Mouse (Mus musculus) hindbrain, embryonic 11.5 days (tissue): ENCODE results near the gene Kbtbd4. TPM values are rescaled to one million over a fixed set of nuclear protein-coding genes. Genes with fewer than 3 reads are reported as not detected.
"Not testable (repeated sequence)": the region's sequence is repeated elsewhere in the genome, so short reads cannot be mapped to it uniquely, and the experiment has no call there.

Experiments
- ATAC-seq: fragments of 200-750 bp; cut with Nextera tagmentation; 2 replicates; pipeline ENCODE4 v1.8.0; 2017; ENCODE audit warnings: mild to moderate bottlenecking, moderate TSS enrichment, moderate library complexity; ENCODE audit not compliant: low FRiP score
- DNase-seq: peaks from one replicate; pipeline ENCODE4 v3.0.0-alpha.2; 2015; ENCODE audit warnings: low spot score
- H3K27ac ChIP-seq: fragments of 300-500 bp; sonication (generic); 2 replicates; pipeline ENCODE4 v1.5.1; 2014; ENCODE audit warnings: mild to moderate bottlenecking, low read depth, low read length
- H3K27me3 ChIP-seq: fragments of 300-500 bp; sonication (generic); 2 replicates; pipeline ENCODE4 v1.6.1; 2014; ENCODE audit warnings: mild to moderate bottlenecking, low read length, moderate library complexity, mixed read lengths; ENCODE audit not compliant: control insufficient read depth, insufficient read depth
- H3K36me3 ChIP-seq: fragments of 300-500 bp; sonication (generic); 2 replicates; pipeline ENCODE4 v1.6.1; 2014; ENCODE audit warnings: mild to moderate bottlenecking, low read length, moderate library complexity, mixed read lengths; ENCODE audit not compliant: control insufficient read depth, insufficient read depth
- H3K4me1 ChIP-seq: fragments of 300-500 bp; sonication (generic); replicated peaks from 2 replicates; pipeline ENCODE4 v1.6.1; 2014; ENCODE audit warnings: low read length, mixed read lengths; ENCODE audit not compliant: control insufficient read depth, insufficient read depth
- H3K4me2 ChIP-seq: fragments of 300-500 bp; sonication (generic); replicated peaks from 2 replicates; pipeline ENCODE4 v1.6.1; 2014; ENCODE audit warnings: mild to moderate bottlenecking, low read depth, low read length
- H3K4me3 ChIP-seq: fragments of 300-500 bp; sonication (generic); 2 replicates; pipeline ENCODE4 v1.5.1; 2014; ENCODE audit warnings: low read depth, low read length
- H3K9ac ChIP-seq: fragments of 300-500 bp; sonication (generic); 2 replicates; pipeline ENCODE4 v1.6.1; 2014; ENCODE audit warnings: low read depth, low read length
- H3K9me3 ChIP-seq: fragments of 300-500 bp; sonication (generic); 2 replicates; pipeline ENCODE4 v1.6.1; 2016; ENCODE audit warnings: low read length; ENCODE audit not compliant: control insufficient read depth
- WGBS: fragments of 180-500 bp; shearing (Covaris S2); extraction: QIAGEN DNeasy Blood & Tissue Kit; methylation state at CpG from one replicate; pipeline ENCODE4 v1.1.7; 2014; 5-methylcytosine and 5-hydroxymethylcytosine counted together
- polyA plus RNA-seq: library from polyadenylated mRNA; unstranded; fragments of >200 nt; fragmentation: Nextera tagmentation; extraction: Ambion mirVana; gene quantifications from 2 replicates; pipeline ENCODE4 v1.2.1, GENCODE M21; 2014

Gene Kbtbd4
- polyA plus RNA-seq, 1 experiment from 2014 or later: 46.0 TPM

DNA sequence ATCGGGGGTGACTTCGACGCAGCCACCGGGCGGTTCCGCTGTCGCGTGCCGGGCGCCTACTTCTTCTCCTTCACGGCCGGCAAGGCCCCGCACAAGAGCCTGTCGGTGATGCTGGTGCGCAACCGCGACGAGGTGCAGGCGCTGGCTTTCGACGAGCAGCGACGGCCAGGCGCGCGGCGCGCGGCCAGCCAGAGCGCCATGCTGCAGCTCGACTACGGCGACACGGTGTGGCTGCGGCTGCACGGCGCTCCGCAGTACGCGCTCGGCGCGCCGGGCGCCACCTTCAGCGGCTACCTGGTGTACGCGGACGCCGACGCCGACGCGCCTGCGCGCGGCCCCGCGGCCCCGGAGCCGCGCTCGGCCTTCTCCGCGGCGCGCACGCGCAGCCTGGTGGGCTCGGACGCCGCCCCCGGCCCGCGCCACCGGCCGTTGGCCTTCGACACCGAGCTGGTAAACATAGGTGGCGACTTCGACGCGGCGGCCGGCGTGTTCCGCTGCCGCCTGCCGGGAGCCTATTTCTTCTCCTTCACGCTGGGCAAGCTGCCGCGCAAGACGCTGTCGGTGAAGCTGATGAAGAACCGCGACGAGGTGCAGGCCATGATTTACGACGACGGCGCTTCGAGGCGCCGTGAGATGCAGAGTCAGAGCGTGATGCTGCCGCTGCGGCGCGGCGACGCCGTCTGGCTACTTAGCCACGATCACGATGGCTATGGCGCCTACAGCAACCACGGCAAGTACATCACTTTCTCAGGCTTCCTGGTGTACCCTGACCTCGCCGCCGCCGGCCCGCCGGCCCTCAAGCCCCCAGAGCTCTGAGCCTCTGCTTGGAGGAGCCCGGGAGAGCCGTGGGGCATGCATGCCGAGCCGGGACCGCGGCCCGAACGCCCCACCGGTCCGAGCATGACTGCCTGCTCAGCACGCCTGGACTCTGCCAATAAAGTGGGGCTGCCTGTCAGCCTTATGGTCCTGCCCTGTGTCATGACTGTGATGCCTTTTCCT is 14.7 kb upstream of the Kbtbd4 start:
- peaks cover 4% of the 10 kb centered on the region; the same call in 1 of the 2 replicates for H3K36me3 ChIP-seq
- H3K4me1 ChIP-seq: 0 out of 2 replicates have a peak, but pooled peaks cover 4% of the 10 kb centered on the region
- peak; percentile 60 for ATAC-seq
- peak; percentile 70 for DNase-seq
- peak overlapping the region; percentile 40 for H3K4me3 ChIP-seq
- 6% methylated on average over 118 of the region's 133 CpGs for WGBS
- peaks cover 54% of the 10 kb centered on the region for H3K27me3 ChIP-seq
- peak overlapping the region; percentile 57 for H3K4me2 ChIP-seq
- no peak overlapping the region for H3K27ac ChIP-seq
- H3K9ac ChIP-seq: peak overlapping the region; percentile 50
- no peaks in the 10 kb centered on the region for H3K9me3 ChIP-seq

DNA sequence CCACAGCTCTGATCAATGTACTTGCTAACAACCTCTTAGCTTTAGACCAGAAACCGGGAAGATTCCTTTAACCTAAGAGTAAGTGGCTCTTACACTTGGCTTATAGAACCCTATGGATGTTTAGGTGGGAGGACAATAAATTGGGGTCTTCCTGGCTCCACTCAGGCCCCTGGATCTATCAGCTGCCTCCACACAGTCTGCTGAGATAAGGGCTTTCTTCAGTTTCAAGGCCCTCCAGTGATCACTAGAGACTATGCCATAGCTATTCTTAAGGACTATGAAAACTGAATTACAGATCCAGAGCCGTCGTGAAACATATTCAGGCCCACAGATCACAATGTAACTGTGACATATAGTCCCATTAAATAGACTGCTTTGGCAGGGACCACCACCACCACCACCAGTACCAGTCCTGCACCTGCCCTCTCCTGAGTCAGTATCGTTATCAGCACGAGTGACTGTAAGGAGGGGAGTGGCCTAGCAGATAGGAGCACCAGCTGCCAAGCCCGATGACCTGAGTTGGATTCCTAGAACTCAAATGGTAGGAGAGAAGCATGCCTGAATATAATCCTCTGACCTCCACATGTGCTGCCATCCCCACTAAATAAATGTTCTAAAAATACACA is 10.8 kb upstream of the Kbtbd4 start:
- Histone ChIP-seq H3K9me3 (no peaks in the 10 kb centered on the region), H3K36me3 (peaks cover 7% of the 10 kb centered on the region; the same call in 1 of the 2 replicates)

DNA sequence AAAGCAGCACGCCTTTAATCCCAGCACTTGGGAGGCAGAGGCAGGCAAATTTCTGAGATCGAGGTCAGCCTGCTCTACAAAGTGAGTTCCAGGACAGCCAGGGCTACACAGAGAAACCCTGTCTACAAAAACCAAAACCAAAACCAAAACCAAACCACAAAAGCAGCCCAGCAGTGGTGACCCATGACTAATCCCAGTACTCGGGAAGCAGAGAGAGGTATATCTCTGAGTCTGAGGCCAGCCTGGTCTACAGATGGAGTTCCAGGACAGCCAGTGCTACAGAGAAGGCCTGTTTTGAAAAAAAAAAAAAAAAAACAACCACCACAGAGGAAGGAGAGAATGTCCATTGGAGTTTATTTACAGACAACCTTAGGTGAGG is 10.3 kb upstream of the Kbtbd4 start:
- H3K4me2 ChIP-seq, H3K36me3 ChIP-seq, H3K4me3 ChIP-seq, H3K4me1 ChIP-seq, ATAC-seq, H3K27ac ChIP-seq, DNase-seq, H3K9me3 ChIP-seq, H3K9ac ChIP-seq: not testable (repeated sequence)
- H3K27me3 ChIP-seq: peaks cover 16% of the 10 kb centered on the region
- WGBS: 90% methylated on average over 3 of the region's 3 CpGs

More for the DNA sequence above, 10.8 kb upstream of the Kbtbd4 start:
- WGBS: 93% methylated on average over 6 of the region's 6 CpGs
- H3K9ac ChIP-seq: no peak overlapping the region
- no peak overlapping the region for H3K4me2 ChIP-seq
- 0 out of 2 replicates have a peak, but pooled peaks cover 2% of the 10 kb centered on the region for H3K4me1 ChIP-seq
- no peak for ATAC-seq
- peaks cover 21% of the 10 kb centered on the region for H3K27me3 ChIP-seq
- 0 out of 2 replicates have a peak overlapping the region, but pooled peaks have one; percentile 5 for H3K27ac ChIP-seq
- H3K4me3 ChIP-seq: no peak overlapping the region
- DNase-seq: no peak

DNA sequence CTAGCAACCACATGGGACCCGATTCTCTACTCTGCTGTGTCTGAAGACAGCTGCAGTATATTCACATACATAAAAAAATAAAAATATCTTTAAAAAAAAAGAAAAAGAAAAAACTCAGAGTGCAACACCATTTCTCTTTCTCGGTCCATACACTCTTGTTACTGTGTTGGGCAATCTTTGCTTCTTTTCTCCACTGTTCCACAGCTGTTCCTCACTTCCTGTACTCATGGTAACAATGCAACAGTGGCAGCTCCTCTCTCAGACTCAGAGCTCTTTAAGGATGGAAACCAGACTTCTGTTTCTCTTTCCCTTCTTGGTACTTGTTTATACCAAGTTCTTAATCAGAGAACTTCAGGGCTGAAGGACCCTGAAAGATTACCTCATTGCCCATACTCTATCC is 1.1 kb upstream of the Kbtbd4 start:
- ATAC-seq (no peak), DNase-seq (no peak)
- Histone ChIP-seq H3K4me1 (peaks cover 4% of the 10 kb centered on the region), H3K27me3 (no peaks in the 10 kb centered on the region), H3K9me3 (no peaks in the 10 kb centered on the region), H3K9ac (peak overlapping the region; percentile 61), H3K4me3 (peak overlapping the region; percentile 78), H3K27ac (no peak overlapping the region), H3K4me2 (peak overlapping the region; percentile 40), H3K36me3 (no peaks in the 10 kb centered on the region; the same call in none of the 2 replicates)
- WGBS: 90% methylated on average over 2 of the region's 2 CpGs

DNA sequence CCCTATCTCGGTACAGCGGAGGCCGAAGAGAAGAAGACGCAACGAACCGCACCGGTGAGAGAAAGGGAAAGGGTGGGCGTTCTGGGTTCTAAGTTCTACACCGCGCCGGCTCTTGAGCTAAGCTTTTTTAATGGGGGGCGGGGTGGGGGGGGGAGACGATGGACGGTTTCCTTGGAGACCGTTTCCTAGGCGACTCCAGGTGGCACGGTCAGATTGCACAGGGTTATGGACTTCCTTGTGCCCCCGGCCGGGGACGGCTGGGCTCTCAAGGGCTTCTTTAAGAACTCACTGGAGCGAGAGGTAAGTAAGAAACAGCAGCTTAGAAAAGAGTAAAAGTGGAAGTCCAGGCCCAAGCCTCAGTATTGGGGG is 300 bp downstream of the Kbtbd4 start:
- H3K4me2 ChIP-seq: peak overlapping the region; percentile 40
- H3K36me3 ChIP-seq: peaks cover 6% of the 10 kb centered on the region; the same call in 1 of the 2 replicates
- peak overlapping the region; percentile 78 for H3K4me3 ChIP-seq
- WGBS: 2% methylated on average over 18 of the region's 21 CpGs
- peak overlapping the region; percentile 85 for H3K27ac ChIP-seq
- DNase-seq: no peak
- peaks cover 4% of the 10 kb centered on the region for H3K4me1 ChIP-seq
- peak overlapping the region; percentile 95 for H3K9ac ChIP-seq
- H3K9me3 ChIP-seq: no peaks in the 10 kb centered on the region
- ATAC-seq: peak; percentile 77
- no peaks in the 10 kb centered on the region for H3K27me3 ChIP-seq

DNA sequence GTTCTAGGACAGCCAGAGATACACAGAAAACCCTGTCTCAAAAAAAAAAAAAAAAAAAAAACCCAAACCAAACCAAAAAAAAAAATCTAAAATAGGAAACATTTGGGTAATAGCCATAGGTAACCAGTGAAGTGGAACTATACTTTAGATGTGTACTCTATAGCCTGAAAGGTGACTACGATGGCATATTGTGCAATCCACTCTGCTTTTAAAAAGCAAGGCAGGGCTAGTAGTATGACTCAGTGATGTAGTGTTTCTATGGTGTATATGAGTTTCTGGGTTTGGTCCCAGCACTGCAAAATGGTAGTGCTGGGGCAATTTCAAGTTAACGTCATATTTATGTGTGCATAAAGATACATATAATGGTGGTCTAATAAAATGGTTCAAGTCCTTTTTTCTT is 2.2 kb downstream of the Kbtbd4 start:
- no peak overlapping the region for H3K4me2 ChIP-seq
- WGBS: 96% methylated on average over 2 of the region's 2 CpGs

DNA sequence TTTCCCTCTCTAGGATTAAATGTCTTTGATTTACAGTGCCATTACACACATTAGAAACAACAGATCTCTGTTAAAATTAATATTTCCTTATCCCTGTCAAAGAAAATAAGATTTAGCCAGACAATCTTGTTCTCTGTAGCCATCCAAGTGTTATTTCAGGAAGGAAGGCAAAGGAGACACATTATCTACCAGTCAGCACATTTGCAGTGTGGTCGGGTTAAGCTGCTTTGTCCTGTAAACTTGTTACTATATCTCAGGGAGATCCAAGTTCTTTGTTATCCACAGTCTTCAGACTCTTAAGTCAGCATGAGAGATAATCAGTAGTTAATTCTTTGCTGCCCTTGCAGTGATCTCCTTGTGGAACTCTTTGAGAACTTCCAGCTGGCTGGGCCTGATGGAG is 6.3 kb downstream of the Kbtbd4 start:
- no peak overlapping the region for H3K4me3 ChIP-seq

More for the DNA sequence above, 2.2 kb downstream of the Kbtbd4 start:
- Histone ChIP-seq H3K9ac (no peak overlapping the region), H3K27ac (no peak overlapping the region), H3K4me1 (peaks cover 4% of the 10 kb centered on the region), H3K27me3 (no peaks in the 10 kb centered on the region), H3K4me3 (no peak overlapping the region), H3K36me3 (peaks cover 8% of the 10 kb centered on the region; the same call in 1 of the 2 replicates), H3K9me3 (no peaks in the 10 kb centered on the region)
- DNase-seq (no peak), ATAC-seq (no peak)

DNA sequence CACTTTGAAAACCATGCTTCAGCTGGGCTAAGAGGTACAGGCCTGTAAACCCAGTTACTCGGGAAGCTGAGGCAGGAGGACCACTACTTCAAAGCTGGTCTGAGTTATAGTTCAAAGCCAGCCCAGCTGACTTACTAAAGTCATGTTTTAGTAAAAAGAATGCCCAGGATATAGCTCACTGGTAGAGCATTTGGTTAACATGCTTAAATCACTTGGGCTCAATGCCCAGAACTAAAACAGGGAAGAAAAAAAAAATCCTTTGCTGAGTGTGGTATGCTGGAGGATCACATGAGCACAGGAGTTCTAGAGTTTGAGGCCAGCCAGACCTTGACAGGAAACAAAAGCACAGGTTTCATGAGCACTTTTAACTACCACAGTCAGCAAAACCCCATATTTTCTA is 7.1 kb downstream of the Kbtbd4 start:
- H3K27ac ChIP-seq: no peak overlapping the region
- no peak overlapping the region for H3K4me2 ChIP-seq
- H3K27me3 ChIP-seq: no peaks in the 10 kb centered on the region
- H3K4me3 ChIP-seq: no peak overlapping the region
- H3K9ac ChIP-seq: no peak overlapping the region
- no peaks in the 10 kb centered on the region for H3K9me3 ChIP-seq
- no peaks in the 10 kb centered on the region; the same call in none of the 2 replicates for H3K4me1 ChIP-seq
- H3K36me3 ChIP-seq: peaks cover 8% of the 10 kb centered on the region; the same call in 1 of the 2 replicates
- DNase-seq (no peak), ATAC-seq (no peak)
- WGBS: 93% methylated on average over 1 of the region's 1 CpGs

More for the DNA sequence above, 6.3 kb downstream of the Kbtbd4 start:
- no peak overlapping the region for H3K4me2 ChIP-seq
- DNase-seq (no peak), ATAC-seq (no peak)
- no peaks in the 10 kb centered on the region for H3K9me3 ChIP-seq
- peaks cover 8% of the 10 kb centered on the region; the same call in 1 of the 2 replicates for H3K36me3 ChIP-seq
- no peak overlapping the region for H3K9ac ChIP-seq
- H3K27ac ChIP-seq: no peak overlapping the region
- WGBS: 84% methylated on average over 1 of the region's 1 CpGs
- no peaks in the 10 kb centered on the region for H3K27me3 ChIP-seq
- no peaks in the 10 kb centered on the region; the same call in 1 of the 2 replicates for H3K4me1 ChIP-seq
